Mouse (Mus musculus): ENCODE data around the gene Junb. TPM values are rescaled to one million over a fixed set of nuclear protein-coding genes. Genes with fewer than 3 reads are reported as not detected.

The Junb gene
- total RNA-seq, 2 experiments from 2014 or later: 51.5 to 65.4 TPM

- intact Hi-C loops (cut with DNase I): no loop called here
- DNase-seq (ENCODE audit: low spot score in 2 of 2): no peak
Measured at GRCm38 (mm10) chr8:84947241-84947545, 31.3 kb downstream of the Junb start.

- intact Hi-C loops (cut with DNase I): no loop called here
- DNase-seq (ENCODE audit: low spot score in 2 of 2): no peak
Measured at GRCm38 (mm10) chr8:84946528-84947240, 31.8 kb downstream of the Junb start, which contains the start of gene Rtbdn. Rtbdn (plus strand) TSS chr8:84946991.

GRCm38 (mm10) chr8:84945633-84946527, 32.6 kb downstream of the Junb start:
- intact Hi-C loops (cut with DNase I): no loop called here

GRCm38 (mm10) chr8:84945235-84945632, 33.3 kb downstream of the Junb start:
- intact Hi-C loops (cut with DNase I): no loop called here
- peak; percentile 86 to 91 for DNase-seq (ENCODE audit: low spot score in 2 of 2)

More at GRCm38 (mm10) chr8:84945633-84946527, 32.6 kb downstream of the Junb start:
- peak in 1 of 2 experiments; percentile 66 for DNase-seq (ENCODE audit: low spot score in 2 of 2)

GRCm38 (mm10) chr8:84944478-84945160, 33.9 kb downstream of the Junb start:
- intact Hi-C loops (cut with DNase I): no loop called here
- peak; percentile 79 to 86 for DNase-seq (ENCODE audit: low spot score in 2 of 2)

GRCm38 (mm10) chr8:84943699-84944098, 34.8 kb downstream of the Junb start:
- intact Hi-C loops (cut with DNase I): no loop called here
- DNase-seq (ENCODE audit: low spot score in 2 of 2): no peak

GRCm38 (mm10) chr8:84937620-84938485, 40.7 kb downstream of the Junb start:
- intact Hi-C loops (cut with DNase I): no loop called here
- no peak for DNase-seq (ENCODE audit: low spot score in 2 of 2)

GRCm38 (mm10) chr8:84936962-84937546, 41.5 kb downstream of the Junb start, which contains the start of gene Mast1:
Mast1 (minus strand) TSS chr8:84937359.
- DNase-seq (ENCODE audit: low spot score in 2 of 2): peak; percentile 62 to 81
- intact Hi-C loops (cut with DNase I): no loop called here

GRCm38 (mm10) chr8:84936041-84936961, 42.2 kb downstream of the Junb start:
- DNase-seq (ENCODE audit: low spot score in 2 of 2): no peak
- intact Hi-C loops (cut with DNase I): no loop called here

GRCm38 (mm10) chr8:84935489-84935888, 43.0 kb downstream of the Junb start:
- intact Hi-C loops (cut with DNase I): no loop called here
- DNase-seq (ENCODE audit: low spot score in 2 of 2): no peak

GRCm38 (mm10) chr8:84934860-84935259, 43.7 kb downstream of the Junb start:
- peak; percentile 55 to 60 for DNase-seq (ENCODE audit: low spot score in 2 of 2)
- intact Hi-C loops (cut with DNase I): no loop called here

GRCm38 (mm10) chr8:84933767-84934559, 44.6 kb downstream of the Junb start:
- DNase-seq (ENCODE audit: low spot score in 2 of 2): peak; percentile 42 to 77
- intact Hi-C loops (cut with DNase I): no loop called here

GRCm38 (mm10) chr8:84930582-84930981, 47.9 kb downstream of the Junb start:
- intact Hi-C loops (cut with DNase I): no loop called here
- DNase-seq (ENCODE audit: low spot score in 2 of 2): no peak

- DNase-seq (ENCODE audit: low spot score in 2 of 2): peak; percentile 70 to 77
- intact Hi-C loops (cut with DNase I): no loop called here
Measured at GRCm38 (mm10) chr8:84928456-84929306, 49.8 kb downstream of the Junb start.

- intact Hi-C loops (cut with DNase I): no loop called here
- DNase-seq (ENCODE audit: low spot score in 2 of 2): no peak
Measured at GRCm38 (mm10) chr8:84927513-84927912, 51.0 kb downstream of the Junb start.

- DNase-seq (ENCODE audit: low spot score in 2 of 2): no peak
- intact Hi-C loops (cut with DNase I): no loop called here
Measured at GRCm38 (mm10) chr8:84925557-84925956, 53.0 kb downstream of the Junb start.

Data from left cerebral cortex, postnatal 14 days (tissue).